Mouse (Mus musculus) intestine, postnatal 0 days (tissue): ENCODE data around the gene Snrpa. TPM values are rescaled to one million over a fixed set of nuclear protein-coding genes. Genes with fewer than 3 reads are reported as not detected.

Experiments
- ATAC-seq: fragments of 200-750 bp; cut with Nextera tagmentation; 2 replicates; pipeline ENCODE4 v1.8.0; 2017; ENCODE audit warnings: mild to moderate bottlenecking, moderate TSS enrichment, moderate library complexity
- H3K27ac ChIP-seq: fragments of 300-500 bp; sonication (generic); 2 replicates; pipeline ENCODE4 v1.5.1; 2014; ENCODE audit warnings: mild to moderate bottlenecking, low read depth, low read length, moderate library complexity
- H3K27me3 ChIP-seq: fragments of 300-500 bp; sonication (generic); replicated peaks from 2 replicates; pipeline ENCODE4 v1.6.1; 2014; ENCODE audit warnings: low read length, mixed read lengths; ENCODE audit not compliant: control insufficient read depth, insufficient read depth
- H3K36me3 ChIP-seq: fragments of 300-500 bp; sonication (generic); 2 replicates; pipeline ENCODE4 v1.6.1; 2014; ENCODE audit warnings: mild to moderate bottlenecking, moderate library complexity; ENCODE audit not compliant: control insufficient read depth, insufficient read depth
- H3K4me1 ChIP-seq: fragments of 300-500 bp; sonication (generic); replicated peaks from 2 replicates; pipeline ENCODE4 v1.6.1; 2014; ENCODE audit warnings: antibody characterized with exemption, low read length, mixed read lengths; ENCODE audit not compliant: control insufficient read depth, insufficient read depth
- H3K4me2 ChIP-seq: fragments of 300-500 bp; sonication (generic); replicated peaks from 2 replicates; pipeline ENCODE4 v1.6.1; 2014; ENCODE audit warnings: low read depth, mild to moderate bottlenecking, moderate library complexity
- H3K4me3 ChIP-seq: fragments of 300-500 bp; sonication (generic); 2 replicates; pipeline ENCODE4 v1.5.1; 2014; ENCODE audit warnings: low read depth, low read length
- H3K9ac ChIP-seq: fragments of 300-500 bp; sonication (generic); 2 replicates; pipeline ENCODE4 v1.6.1; 2014; ENCODE audit warnings: mild to moderate bottlenecking, low read depth, low read length
- H3K9me3 ChIP-seq: fragments of 300-500 bp; sonication (generic); 2 replicates; pipeline ENCODE4 v1.6.1; 2016; ENCODE audit warnings: mixed run types; ENCODE audit not compliant: control insufficient read depth
- CTCF ChIP-seq: sonication (generic); IDR thresholded peaks from 2 replicates; pipeline ENCODE4 v1.5.1; 2016; ENCODE audit warnings: low read depth, mild to moderate bottlenecking, control low read depth, antibody characterized with exemption, moderate library complexity
- WGBS: fragments of 180-500 bp; shearing (Covaris S2); extraction: QIAGEN DNeasy Blood & Tissue Kit; methylation state at CpG from one replicate; pipeline ENCODE4 v1.1.7; 2014; 5-methylcytosine and 5-hydroxymethylcytosine counted together
- polyA plus RNA-seq: library from polyadenylated mRNA; unstranded; fragments of >200 nt; fragmentation: Nextera tagmentation; extraction: Ambion mirVana; gene quantifications from 2 replicates; pipeline ENCODE4 v1.2.1, GENCODE M21; 2015

Snrpa gene
- polyA plus RNA-seq, 1 experiment from 2014 or later = 76.4 TPM

GRCm38 (mm10) chr7:27197136-27197535 is 1.1 kb upstream of the Snrpa start:
- no peak for TF ChIP-seq CTCF
- Histone ChIP-seq H3K4me2 (no peak overlapping the region), H3K4me3 (no peak overlapping the region), H3K9ac (no peak overlapping the region), H3K27me3 (no peaks in the 10 kb centered on the region), H3K27ac (no peak overlapping the region; the same call in 1 of the 2 replicates), H3K9me3 (no peaks in the 10 kb centered on the region), H3K4me1 (peaks cover 4% of the 10 kb centered on the region; the same call in 1 of the 2 replicates), H3K36me3 (peaks cover 19% of the 10 kb centered on the region)
- ATAC-seq = no peak
- WGBS = 81% methylated on average over 3 of the region's 3 CpGs

- H3K4me3 ChIP-seq = no peak overlapping the region
- TF ChIP-seq CTCF = no peak
- no peaks in the 10 kb centered on the region for H3K9me3 ChIP-seq
- peaks cover 49% of the 10 kb centered on the region for H3K36me3 ChIP-seq
- no peak overlapping the region; the same call in 1 of the 2 replicates for H3K27ac ChIP-seq
- H3K4me1 ChIP-seq = peaks cover 4% of the 10 kb centered on the region; the same call in 1 of the 2 replicates
- H3K27me3 ChIP-seq = no peaks in the 10 kb centered on the region
- ATAC-seq = no peak
- no peak overlapping the region for H3K4me2 ChIP-seq
- H3K9ac ChIP-seq = no peak overlapping the region
- 65% methylated on average over 4 of the region's 4 CpGs for whole genome bisulfite sequencing
Observed at GRCm38 (mm10) chr7:27193731-27194130, 2.3 kb downstream of the Snrpa start.

- ATAC-seq = no peak
- Histone ChIP-seq H3K9me3 (no peaks in the 10 kb centered on the region), H3K4me1 (peaks cover 4% of the 10 kb centered on the region; the same call in 1 of the 2 replicates), H3K27me3 (no peaks in the 10 kb centered on the region), H3K4me3 (no peak overlapping the region), H3K36me3 (peaks cover 60% of the 10 kb centered on the region), H3K27ac (no peak overlapping the region), H3K9ac (no peak overlapping the region), H3K4me2 (no peak overlapping the region)
- WGBS = 93% methylated on average over 5 of the region's 5 CpGs
- TF ChIP-seq CTCF = no peak
Observed at GRCm38 (mm10) chr7:27192434-27192833, 3.6 kb downstream of the Snrpa start.

GRCm38 (mm10) chr7:27189271-27189931 is 6.7 kb downstream of the Snrpa start:
- H3K9me3 ChIP-seq = no peaks in the 10 kb centered on the region
- H3K27me3 ChIP-seq = no peaks in the 10 kb centered on the region
- no peak; the same call in 1 of the 2 replicates for ATAC-seq
- H3K36me3 ChIP-seq = peaks cover 84% of the 10 kb centered on the region
- H3K27ac ChIP-seq = peak overlapping the region; percentile 11; the same call in 1 of the 2 replicates
- TF ChIP-seq CTCF = peak; percentile 49
- 97% methylated on average over 10 of the region's 10 CpGs for whole genome bisulfite sequencing
- no peak overlapping the region for H3K4me2 ChIP-seq
- peaks cover under 1% of the 10 kb centered on the region; the same call in 1 of the 2 replicates for H3K4me1 ChIP-seq
- no peak overlapping the region for H3K9ac ChIP-seq
- H3K4me3 ChIP-seq = no peak overlapping the region

- Histone ChIP-seq H3K9ac (no peak overlapping the region), H3K27me3 (no peaks in the 10 kb centered on the region), H3K4me3 (no peak overlapping the region), H3K27ac (no peak overlapping the region), H3K36me3 (peaks cover 58% of the 10 kb centered on the region), H3K9me3 (no peaks in the 10 kb centered on the region), H3K4me1 (no peaks in the 10 kb centered on the region), H3K4me2 (no peak overlapping the region)
- TF ChIP-seq CTCF = no peak
- 87% methylated on average over 5 of the region's 5 CpGs for WGBS
- ATAC-seq = no peak
Observed at GRCm38 (mm10) chr7:27185986-27186385, 10.1 kb downstream of the Snrpa start.

- H3K9ac ChIP-seq = no peak overlapping the region
- no peaks in the 10 kb centered on the region for H3K4me1 ChIP-seq
- no peaks in the 10 kb centered on the region for H3K27me3 ChIP-seq
- no peak overlapping the region for H3K27ac ChIP-seq
- H3K4me3 ChIP-seq = no peak overlapping the region
- peak; percentile 83 for TF ChIP-seq CTCF
- H3K4me2 ChIP-seq = no peak overlapping the region
- H3K9me3 ChIP-seq = no peaks in the 10 kb centered on the region
- peaks cover 48% of the 10 kb centered on the region for H3K36me3 ChIP-seq
- no peak for ATAC-seq
- 55% methylated on average over 3 of the region's 3 CpGs for WGBS
Observed at GRCm38 (mm10) chr7:27184964-27185363, 11.1 kb downstream of the Snrpa start.
